Mouse (Mus musculus) left cerebral cortex, adult 18-20 months (tissue): Measurements from ENCODE around the gene Samd8. TPM values are rescaled to one million over a fixed set of nuclear protein-coding genes. Genes with fewer than 3 reads are reported as not detected.

ENCODE experiments used
- DNase-seq, 2 experiments: peaks; one replicate each; pipeline ENCODE4 v3.0.0; 2021 to 2022; ENCODE audit warnings: low spot score in 2 of 2, mixed read lengths in 1 of 2
- total RNA-seq, 2 experiments: library from RNA; stranded (reverse); gene quantifications; 2 replicates each; pipeline ENCODE4 v1.2.3; 2021

The Samd8 gene
- total RNA-seq, 2 experiments from 2014 or later, result 76.3 to 78.5 TPM

DNA sequence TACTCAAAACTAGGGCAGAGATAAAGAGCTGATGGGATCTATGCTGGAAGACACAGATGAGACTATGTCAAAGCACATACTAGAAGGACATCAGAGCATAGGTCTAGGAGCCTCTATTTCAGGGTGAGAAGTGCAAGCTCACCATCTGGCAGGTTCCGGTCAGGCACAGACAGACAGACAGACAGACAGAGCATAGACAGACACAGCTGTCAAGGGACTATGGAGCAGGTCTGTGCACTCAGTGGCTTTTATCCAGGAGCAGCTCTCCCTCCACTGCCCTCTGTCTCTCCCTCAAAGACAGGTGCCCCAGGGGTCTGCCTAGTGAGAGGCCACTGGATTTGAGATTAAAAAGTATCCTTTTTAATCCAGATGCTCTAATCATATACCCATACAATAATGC lies 6.2 kb upstream of the Samd8 start:
- DNase-seq, result no peak

DNA sequence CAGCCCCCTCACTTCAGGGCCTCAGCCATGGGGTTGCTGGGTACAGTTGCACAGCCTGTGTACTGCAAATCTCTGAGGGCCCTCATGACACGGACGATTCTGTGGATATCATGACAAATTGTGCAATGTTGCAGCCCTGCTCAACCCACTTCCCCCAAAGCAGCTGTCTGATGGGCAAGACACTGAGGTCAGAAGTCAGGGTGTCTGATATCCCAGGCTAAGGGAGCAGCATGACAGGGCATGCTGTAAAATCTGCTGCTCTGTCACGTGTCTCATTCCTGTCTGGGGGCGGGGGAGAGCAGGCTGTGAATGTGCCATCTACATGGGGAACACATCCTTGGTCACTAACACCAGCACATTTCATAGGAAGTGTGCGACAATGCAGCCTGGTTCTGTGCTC lies 5.2 kb upstream of the Samd8 start:
- no peak for DNase-seq

DNA sequence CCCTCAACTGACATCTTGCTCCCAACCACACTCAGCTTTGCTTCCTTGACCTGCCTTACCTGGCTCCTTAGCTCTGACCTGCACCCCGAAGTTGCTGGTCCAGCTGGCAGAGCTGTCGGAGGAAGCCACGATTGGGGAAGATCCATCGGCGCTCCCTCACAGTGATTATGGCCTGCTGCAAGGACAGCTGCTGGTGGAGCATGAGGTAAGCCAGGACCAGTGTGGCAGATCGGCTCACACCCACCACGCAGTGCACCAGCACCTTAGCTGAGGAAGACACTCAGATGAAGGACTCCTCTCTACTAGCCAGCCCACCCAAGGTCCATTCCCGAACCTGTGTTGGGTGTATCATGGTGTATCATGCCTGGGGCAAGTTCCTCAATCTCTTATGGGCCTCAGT lies 4.1 kb upstream of the Samd8 start:
- DNase-seq, result no peak

DNA sequence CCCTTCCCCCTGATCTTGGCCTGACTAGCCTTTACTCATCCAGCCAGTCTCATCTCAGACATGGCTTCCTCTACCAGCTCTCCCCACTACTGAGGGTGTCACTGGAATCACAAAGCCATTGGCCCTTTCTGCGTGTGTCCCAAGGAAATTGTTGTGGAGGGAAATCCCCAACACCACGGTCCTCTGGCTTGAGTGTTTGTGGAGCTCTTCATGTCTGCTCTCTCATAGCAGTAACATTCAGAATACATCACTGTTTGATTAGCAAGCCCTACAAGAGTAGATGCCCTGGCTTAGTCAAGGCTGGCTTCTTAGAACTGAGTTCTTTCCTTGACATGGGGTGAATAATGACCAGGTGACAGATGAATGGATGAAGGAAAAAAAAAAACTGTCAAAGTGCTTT lies 3.5 kb upstream of the Samd8 start:
- DNase-seq, result no peak

DNA sequence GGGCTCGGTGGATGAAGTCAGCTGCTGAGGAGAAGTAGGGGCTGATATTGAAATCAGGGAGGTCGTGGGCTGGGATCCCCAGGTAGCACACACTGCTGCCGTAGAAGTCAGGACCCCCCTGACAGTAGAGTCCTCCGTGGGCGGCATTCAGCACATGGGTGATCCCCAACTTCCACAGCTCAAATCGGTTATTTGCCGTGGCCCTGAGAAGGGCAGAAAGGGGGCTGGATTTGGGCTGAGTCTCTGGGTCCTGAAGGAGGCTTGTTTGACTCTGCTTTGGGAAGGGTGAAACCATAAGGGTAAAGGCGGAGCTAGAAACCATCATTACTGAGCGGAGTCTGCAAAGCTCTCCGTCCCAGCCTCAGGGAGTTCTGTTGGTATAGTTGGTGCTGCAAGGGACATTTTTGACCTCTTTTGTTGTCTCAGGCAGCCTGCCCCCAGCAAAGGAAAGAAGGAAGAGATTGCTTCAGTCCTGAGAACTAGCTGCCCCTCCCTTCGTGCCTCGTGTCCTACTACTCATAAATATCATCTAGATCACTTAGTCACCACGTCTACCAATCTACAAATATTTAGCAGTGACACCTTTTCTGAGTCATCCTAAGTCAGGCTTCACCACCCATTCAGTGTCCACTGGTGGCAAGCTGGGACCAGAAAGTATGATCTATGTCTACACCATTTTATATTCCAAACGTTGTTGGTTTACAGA lies 2.7 kb upstream of the Samd8 start:
- no peak for DNase-seq

DNA sequence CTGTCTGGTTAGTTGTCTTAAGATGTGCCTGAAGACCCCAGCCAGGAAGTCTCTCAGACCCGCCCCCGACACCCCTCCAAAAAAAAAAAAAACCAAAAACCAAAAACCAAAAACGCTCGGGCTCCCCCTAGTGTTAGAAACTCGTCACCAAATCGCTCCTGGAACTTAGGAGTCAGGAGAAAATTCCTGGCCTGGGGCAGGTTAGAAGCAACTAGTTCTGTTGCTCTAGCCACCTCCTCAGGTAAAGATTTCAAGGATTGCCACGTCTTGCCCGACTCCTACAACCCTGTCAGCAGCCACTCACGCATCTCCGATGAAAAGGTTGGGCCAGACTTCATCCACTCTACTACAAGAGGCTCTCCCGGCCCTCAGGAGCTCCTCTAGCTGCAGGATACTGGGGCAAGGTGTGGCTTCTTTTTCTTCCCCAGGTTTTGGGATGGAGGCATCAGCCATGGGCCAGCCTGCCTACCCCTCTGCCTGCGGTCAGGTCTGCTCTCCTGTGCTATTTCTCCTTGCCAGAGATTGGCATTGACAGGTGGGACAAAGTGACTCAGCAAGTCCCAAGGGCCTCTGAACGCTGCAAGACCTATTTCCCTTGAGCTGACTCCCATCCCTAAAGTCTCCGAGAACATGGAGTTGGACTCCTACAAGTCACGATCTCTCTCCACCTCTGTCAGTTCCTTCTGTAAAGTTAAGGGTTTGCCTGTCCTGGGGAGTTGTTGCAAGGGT lies 2.0 kb upstream of the Samd8 start:
- peak; percentile 59 to 69 for DNase-seq

DNA sequence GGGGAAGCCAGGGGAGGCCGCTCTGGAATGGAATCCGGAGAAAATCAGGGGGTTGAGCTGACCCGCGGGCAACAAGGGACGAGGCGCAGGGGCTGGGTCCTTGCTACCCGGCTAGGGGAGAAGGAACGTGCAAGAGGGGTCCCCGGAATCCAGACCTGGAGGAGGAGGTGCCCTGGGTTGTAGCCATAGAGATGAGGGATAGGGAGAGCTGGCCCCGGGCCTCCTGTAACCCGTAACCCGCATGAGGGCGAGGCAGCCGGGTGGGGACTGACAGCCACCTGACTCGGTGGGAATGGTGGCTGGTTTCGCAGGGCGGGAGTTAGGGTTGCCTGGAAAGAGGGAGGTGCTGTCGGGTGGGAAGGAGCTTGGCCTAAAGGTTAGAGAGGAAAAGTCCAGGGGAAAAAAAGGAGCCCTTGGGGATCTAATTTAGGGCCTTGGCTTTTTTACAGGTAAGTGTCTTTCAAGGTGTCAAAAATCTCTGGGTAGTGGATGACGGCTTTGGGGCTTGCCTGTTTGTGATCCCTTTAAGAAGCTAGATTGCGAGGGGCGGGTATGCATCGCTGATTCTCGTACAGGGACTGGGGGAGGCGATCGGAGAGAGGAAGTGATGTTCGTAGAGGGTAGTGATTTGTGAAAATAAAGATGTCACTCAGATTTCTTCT lies 681 bp downstream of the Samd8 start, which contains the start of gene Dusp13:
TSS of gene Dusp13 (minus strand) at position 301 of the 662 bp plus-strand sequence.
- DNase-seq, result peak; percentile 48 to 61

DNA sequence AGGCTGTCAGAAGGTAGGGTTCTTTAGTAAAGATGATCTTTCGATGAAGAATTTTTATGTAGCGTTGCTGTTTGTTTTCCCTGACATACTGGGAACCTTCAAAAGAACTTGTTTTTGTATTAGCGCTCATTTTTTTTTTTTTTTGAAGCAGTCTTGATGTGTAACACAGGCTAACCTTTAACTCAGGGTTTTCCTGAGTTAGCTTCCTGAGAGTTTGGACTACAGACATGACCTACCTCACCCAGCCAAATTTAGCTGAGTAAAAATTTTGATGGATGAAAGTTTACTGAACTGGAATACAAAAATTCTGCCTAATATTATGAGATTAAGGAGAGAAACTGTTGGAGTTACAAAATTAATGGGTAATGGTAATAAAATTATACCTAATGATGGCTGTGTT lies 2.1 kb downstream of the Samd8 start:
- no peak for DNase-seq

DNA sequence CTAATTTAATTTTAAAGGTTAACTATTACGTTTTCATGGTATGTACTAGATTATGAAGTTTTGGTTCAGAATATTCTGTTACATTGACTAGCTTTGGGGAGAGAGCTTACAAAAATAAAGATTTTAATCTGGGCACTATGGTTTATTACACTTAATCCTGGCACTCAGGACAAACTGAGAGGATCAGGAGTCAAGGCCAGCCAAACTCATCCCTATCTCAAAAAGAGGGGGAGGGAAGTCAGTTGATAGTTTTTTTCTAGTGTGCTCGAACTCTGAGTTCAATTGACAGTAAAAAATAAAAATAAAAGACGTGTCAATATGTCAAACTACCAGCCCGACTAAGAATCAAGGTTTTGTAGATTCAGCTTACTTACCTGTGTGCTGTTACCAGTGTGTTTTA lies 3.0 kb downstream of the Samd8 start:
- no peak for DNase-seq

DNA sequence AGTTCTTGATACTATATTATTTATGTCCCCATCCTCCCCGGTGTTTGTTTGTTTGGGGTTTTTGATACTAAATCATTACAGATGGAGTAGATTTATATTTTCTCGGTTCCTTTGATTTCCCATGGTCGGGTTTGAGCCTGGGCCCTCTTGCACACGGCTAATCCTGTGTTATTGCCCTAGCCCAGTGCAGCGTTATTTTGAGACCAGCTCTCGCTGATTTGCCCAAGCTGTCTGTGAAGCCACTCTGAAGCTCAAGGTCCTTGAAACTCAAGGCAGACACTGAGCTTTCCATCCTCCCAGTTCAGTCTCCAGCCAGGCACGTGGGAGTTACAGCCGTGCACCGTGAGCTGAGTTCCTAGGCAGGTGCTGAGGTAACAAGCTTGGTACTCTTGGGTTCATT lies 11.2 kb downstream of the Samd8 start:
- no peak for DNase-seq

DNA sequence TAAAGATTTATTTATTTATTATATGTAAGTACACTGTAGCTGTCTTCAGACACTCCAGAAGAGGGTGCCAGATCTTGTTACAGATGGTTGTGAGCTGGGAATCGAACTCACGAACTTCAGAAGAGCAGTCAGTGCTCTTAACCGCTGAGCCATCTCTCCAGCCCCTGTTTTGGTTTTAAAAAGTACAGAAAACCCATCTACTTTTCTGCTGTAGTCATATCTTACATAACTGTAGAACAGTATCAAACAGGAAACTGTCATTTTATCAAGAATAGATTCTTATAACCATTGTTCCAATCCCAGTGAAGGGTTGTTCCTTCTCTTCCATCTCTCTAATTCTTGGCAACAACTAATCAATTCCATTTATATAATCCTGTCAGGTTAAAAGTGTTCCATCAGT lies 13.4 kb downstream of the Samd8 start:
- no peak for DNase-seq

DNA sequence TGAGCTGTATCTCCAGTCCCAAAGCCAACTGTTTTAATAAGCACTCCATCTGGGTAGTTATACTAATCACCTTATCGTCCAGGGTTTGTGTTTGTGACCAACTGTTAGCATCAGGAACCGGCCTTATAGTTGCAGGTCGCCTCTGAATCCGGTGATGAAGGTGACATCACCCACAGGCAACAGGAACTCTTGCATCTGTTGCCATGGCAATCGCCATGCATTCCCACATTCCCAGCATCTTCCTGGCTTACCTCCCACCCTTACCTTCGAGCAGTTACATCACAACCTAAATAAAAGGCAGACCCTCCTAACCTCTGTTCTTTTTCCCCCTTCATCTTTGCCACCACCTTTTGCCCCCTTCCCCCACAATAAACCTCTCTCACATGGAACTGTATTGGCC lies 14.3 kb downstream of the Samd8 start:
- no peak for DNase-seq

DNA sequence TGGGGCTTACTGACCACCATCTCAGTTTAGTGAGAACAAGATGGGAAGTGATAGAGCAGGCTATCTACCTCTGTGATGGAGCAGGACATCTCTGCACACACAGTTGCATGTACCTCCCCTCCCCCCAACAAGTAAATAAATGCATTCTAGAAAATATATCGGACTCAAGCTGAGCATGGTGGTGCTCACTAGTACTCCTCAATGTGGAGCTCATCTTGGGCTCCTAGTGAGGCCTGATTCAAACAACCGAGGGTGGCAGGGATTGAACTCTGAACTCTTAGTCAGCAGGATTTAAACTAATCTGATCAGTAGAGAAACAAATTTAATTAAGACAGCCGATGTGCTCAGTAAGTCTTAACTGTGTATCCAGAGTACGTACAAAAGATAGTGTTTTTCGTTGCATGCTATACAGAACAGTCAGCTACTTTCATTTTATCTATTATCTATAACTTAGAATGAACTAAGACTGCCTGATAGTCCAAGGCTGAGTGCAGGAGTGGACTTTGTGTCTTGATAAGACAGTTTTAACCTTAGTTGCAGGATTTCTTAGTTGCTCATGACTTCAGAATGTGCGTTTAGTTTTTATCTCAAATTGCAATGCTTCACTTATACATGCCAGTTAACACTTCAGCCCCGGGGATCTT lies 15.5 kb downstream of the Samd8 start:
- DNase-seq, result no peak

DNA sequence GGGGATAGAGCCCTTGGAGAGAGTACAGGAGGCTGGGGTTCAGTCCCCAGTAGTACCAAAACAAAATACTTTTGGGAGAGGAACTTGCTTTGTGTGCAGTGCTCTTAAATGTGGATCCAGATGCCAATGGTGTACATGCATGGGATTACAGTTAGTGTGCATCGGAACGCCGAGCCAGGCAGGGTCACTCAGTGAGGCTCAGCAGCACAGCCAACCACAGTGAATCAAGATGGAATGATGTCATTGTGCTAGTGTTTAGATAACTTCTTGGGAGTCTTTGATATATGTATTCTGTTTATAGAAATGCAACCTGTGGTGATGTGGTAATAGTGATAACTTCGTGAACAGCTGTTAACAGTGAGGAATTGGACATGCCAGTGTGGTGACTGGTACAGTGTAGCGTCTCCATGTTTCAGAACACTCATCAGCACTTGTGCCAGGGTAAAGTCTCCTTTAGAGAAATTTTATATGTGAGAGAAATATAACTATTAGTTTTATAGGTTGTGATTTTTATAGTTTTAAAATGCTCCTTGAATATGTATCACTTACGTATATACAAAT lies 16.1 kb downstream of the Samd8 start:
- DNase-seq, result no peak

DNA sequence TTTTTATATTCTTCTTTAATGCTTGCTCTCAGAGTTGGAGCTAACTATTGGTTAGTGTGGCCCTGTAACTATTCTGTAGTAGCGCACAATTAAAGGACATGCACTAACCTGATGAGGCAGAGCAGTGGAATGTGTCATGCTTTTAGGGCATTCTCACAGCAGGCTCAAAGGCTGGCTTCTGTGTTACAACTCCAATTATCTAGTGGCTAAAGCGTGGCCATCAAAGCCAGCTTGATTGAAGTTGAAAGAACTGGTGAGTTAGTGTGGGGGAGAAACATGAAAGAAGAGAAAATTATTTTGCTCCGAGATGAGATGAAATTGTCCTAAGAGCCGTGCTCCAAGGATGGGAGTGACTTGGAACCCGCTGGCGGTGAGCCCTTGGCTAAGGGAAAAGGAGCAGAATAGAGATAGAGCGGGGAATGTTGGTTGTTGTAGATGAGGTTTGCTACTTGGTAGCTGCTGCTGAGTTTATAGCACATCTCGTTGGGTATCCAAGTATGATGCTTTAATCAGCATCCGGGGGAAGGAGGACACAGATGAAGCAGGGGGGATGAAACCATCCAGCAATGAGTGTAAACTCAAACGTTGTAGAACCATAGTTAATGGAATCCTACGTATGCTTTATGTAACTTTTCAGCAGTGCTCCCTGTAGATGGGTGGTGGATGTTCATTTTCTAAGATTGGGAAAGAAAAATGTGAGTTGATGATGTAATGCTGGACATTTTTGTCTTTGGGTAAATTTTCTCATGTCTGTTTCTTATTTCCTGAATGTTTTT lies 22.4 kb downstream of the Samd8 start:
- DNase-seq, result no peak

DNA sequence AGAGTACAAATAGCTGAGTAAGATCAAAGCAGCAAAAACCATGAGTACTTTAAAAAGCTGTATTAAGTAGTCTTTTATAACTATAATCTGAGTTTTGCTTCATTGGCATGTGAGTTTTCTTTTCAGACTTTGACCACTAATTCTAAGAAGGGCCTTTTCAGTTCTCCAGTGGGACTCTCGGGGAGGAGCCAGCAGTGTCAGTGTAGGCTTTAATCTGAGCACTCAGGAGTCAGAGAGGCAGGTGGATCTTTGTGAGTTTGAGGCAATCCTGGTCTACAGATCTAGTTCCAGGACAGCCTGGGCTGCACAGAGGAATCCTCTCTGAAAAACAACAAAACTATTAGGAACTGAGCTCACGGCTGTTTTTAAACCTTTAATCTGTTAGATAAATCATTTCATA lies 23.6 kb downstream of the Samd8 start:
- no peak for DNase-seq

DNA sequence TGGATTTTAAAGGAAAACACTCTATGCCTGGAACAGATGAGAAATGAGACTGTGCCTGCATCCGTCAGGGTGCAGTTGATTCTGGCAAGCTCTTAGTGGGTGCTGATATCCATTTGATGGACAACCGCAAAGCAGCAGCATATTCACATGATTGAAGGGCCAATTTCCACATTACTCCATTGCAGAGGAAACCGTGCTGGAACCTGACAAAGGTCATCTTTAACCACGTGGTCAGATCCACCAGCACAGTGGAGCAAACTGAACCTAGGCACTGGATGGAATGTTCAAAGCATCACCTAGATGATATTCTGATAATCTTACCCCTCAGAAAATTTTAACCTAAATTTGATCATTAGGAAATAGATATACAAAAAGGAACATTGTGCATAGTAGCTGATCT lies 25.9 kb downstream of the Samd8 start:
- no peak for DNase-seq

DNA sequence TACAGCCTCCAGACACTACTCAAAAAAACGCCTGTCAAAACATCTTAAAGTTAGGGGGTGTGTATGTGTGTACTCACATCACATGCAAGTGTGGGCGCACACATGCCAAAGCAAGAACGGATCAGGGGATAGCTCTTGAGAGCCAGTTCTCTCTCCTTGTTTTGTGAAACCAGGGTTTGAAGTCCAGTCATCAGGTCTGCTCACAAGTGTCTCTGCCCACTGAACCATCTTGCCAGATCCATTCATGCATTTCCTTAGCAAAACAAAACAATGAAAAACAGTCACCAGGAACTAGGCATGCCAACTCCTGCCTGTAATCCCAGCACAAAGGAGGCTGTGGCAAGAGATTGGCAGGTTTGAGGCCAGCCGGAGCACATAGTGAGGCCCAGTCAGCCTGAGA lies 36.2 kb downstream of the Samd8 start:
- DNase-seq, result no peak

DNA sequence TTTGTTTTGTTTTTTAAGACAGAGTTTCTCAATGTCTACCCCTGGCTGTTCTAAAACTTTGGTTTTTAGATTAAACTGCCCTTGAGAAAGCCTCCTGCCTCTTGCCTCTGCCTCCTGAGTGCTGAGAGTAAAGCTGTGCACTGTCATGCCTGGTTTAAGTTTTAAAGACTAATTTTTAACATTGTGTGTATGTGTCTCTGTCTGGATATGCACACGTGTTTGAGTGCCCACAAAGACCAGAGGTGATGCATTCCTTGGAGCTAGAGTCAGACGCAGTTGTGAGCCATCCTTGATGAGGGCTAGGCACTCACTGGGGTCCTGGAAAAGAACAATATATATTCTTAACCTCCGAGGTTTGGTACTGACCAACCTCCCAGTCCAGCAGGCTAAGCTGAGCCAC lies 37.0 kb downstream of the Samd8 start:
- DNase-seq, result no peak

DNA sequence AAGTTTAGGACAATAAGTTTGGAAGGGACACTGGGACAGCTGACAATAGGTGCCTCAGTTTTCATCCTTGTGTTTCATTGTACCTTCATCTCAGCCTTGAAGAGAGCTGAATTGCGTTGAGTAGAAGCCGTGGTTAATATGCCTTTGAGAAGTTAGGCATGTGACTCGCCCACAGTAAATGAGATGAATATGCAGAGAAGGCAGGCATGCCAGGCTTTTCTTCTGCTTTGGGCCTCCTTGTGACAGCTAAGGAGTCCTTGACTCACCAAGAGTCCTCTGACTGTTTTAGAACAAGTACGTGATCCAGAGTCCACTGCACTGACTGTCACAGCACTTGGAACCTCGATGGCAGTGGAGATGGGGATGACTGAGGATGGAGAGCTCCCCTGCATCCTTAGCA lies 37.8 kb downstream of the Samd8 start:
- peak; percentile 17 to 43 for DNase-seq
